Mouse (Mus musculus): ENCODE measurements around the gene Syt3.
A peak's percentile ranks its signal among the peaks of the same experiment; 100 is the strongest.

Gene Syt3

DNA sequence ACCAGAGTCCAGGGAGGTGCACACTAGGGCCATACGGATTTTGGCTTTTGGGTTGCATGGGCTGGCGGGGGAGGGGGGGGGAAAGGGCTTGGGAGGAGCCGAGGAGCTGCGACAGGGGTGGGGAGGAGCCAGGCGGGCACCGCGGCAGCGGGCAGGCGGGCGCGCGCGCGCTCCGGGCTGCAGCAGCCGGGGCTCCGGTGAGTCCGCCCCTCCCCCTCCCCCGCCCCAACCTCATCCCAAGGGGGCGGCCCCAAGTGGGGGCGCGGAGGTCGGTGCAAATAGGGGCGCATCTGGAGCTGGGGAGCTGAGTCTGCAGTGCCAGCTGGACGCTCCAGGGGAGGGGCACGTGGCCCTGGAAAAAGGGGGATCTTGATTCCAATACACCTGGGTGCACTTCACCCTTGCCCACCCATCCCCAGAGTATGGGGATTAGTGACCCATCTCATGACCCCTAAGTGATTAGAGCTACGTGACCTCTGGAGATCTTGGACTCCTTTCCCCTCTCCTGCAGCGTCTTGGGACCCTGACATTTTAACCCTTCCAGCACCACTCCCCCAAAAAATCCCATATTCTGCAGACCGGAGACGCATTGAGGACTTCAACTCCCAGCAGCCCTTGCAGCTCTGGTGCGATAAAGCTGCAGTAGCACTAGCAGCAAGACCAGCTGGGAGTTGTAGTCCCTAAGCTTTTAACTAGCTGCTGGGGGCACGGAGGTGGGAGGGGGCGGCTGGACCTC, at the start of gene Syt3:
Gene Syt3 (plus strand): TSS at position 123 of the 736 bp plus-strand sequence.
- DNase-seq (ENCODE audit: low read depth): no peak

DNA sequence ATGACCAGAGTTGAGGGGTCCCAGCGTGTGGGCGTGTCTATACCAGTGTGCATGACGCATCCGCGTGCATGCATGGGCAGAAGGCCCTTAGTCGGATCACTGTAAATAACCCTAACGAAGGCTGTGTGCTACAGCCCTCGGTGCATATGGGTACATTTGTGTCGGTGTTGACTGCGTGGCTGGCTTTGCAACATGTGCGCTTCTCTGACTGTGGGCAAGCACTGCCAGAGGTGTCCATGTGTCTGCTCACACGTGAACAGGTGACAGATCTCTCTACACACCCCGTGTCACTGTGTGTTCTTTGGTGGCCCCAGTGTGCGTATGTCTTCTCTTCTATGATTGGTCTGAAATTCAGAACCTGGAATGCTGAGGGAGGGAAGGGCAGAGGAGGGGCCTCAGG, 49.8 kb upstream of the Syt3 start:
- DNase-seq (ENCODE audit: low read depth): no peak

DNA sequence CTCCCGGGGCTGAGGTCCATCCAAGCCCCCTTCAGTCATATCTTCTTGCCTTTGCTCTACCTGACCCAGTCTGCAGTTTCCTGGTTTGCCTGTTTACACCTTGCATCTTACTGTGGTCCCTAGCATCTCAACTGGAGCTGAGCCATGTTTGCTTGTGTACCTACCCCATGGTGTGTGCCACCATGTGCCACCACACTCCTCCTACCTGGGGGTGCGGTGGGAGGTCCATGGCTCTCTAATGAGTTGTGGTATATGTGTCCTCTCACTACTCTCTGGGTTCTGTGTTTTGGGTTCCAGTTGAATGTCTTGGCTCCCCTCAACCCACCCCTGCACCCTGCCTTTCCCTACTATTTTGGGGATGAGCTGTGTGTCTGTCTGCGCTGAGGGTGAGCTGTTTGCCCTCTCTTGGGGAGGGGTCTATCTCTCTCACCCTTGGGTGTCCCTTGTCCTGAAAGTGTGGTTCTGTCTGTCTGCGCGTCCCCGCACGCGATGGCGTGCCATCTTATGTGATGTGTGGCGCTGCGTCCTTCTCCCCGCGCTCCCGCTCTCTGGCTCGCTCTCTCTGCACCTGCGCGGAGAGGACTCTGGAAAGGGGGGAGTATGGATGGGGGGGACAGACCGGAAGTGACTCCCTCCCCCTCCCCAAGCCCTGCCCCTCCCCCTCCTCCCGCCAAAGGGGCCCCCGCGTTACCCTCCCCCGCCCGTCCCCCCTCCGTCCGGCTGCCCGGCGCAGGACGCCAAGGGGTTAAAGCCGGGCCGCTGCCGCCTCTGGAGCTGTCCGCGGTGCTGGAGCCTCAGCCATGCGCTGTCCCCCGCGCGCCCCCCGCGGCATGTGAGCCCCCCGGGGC, 48.6 kb upstream of the Syt3 start:
- no peak for DNase-seq (ENCODE audit: low read depth)

DNA sequence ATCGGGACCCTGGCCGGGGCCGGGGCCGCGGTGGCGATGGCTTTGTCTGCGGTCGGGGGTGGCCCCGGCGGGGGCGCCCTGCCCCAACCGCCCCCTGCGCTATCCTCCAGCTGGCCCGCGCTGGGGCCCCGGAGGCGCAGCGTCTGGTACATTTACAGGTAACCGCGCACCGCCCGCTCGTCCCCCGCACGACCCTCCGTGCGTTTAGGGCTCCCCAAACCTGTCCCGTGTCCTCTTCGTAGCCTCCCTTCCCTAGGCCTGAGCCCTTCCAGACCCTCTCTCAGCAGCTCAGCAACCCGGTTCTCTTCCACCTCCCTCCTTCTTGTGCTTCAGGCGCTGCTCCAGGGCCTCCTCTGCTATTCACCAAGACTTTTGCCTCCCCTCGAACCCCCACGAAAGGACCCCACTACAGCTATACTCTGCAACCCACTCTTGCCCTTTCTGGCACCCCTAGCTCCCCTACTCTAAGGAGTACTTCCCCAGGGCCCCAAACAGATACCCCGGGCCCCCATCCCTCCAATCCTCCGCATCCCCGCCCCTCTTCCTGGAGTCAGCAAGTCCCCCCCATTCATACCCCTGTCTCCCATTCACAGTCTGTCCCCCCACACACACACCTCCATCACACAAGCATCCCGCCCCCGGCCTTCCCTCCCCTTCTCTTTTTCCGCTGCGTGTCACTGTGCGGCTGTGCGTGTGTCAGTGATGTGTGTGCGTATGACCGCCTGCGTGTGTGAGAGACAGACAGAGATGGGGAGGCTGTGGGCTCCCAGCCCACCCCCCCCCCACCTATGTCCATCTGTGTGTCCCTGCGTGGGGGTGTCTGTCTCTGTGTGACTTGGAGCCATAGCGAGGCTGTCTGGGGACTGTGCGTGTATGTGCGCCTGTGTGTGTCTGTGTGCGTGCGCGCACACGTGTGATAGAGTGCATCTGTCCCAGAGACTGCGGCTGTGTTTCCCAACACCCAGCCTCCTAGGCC, 47.6 kb upstream of the Syt3 start:
- no peak for DNase-seq (ENCODE audit: low read depth)

DNA sequence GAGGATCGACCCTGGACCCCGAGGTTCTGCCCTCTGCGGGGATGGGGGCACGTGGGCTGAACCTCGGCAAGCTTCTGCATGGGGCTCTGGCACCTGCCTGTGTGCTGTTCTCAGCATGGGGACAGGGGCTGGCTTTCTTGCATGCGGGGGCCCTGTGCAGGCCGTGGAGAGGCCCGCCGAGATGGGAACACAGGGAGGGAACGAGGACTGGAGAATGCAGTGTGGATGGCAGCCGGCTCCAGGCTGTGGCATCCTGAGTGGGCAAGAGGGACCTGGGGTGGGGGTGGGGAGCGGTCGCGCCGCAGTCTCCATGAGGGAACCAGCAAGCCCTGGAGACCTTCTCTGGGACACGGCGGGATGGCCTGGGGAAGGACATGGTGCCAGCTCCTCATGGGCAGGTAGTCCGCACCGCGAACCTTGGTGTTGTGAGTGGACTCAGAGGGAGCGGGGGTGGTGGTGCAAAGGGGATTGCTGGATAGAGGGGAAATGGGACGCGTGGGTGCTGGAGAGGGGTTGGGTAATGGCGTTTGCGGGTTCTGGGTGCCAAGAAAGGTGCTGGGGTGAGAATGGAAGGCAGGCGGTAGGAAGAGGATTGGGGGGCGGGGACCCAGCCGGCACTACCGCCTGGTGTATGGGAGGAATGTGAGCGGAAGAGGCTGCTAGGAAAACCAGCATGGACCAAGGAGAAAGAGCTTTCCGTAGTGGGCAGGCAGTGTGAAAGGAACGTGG, 46.6 kb upstream of the Syt3 start:
- no peak for DNase-seq (ENCODE audit: low read depth)

DNA sequence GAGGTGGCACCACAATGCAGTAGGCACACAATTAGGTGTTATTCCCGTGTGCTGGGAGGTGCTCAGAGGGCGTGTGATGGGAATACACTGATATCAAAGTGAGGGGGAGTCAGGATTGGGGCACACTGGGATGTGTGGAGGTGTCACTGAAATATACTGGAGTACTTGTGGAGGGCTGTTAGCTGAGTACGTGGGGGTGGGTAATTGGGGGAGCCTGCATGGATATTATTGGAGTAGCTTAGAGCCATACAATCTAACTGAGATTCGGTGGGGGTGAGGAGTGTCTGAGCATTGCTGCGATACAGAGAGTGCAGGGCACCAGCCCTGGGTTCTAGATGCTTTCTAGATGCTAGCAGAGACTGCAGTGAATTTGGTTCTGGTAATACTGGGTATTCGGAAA, 43.7 kb upstream of the Syt3 start:
- no peak for DNase-seq (ENCODE audit: low read depth)

DNA sequence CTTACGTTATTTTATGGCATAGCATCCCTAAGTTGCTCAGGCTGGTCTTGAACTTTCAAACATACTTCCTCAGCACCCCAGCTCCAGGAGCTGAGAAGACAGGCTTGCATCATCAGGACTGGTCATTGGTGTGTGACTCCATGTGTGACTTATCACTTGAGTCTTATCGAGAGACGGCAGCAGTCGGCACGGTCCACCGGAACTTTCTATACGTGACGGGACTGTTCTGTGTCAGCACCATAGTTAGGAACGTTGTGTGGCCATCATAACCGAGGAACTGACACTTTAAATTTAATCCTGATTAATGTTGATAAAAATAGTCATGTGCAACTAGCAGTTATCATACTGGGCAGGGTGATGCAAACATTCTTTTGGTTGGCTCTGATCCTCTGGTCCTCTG, 42.8 kb upstream of the Syt3 start:
- DNase-seq (ENCODE audit: low read depth): no peak

DNA sequence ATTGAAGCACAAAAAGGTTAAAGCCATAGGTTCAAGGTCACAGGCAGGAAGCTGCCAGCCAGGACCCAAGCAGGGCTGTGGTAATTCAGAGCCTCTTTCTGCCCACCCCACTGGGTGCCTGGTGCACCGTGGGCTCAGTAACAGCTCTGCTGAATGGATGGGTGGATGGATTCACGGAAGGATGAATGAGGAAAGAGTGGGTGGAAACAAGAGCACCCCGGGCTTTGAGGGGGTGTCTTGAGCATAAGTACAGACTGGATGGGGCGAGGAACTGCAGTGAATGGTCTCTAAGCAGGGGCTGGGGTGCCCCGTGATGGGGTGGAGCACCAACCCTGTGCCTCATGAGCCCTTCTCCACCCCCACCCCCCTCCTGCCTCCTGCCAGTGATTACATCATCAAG, 42.2 kb upstream of the Syt3 start:
- DNase-seq (ENCODE audit: low read depth): no peak

DNA sequence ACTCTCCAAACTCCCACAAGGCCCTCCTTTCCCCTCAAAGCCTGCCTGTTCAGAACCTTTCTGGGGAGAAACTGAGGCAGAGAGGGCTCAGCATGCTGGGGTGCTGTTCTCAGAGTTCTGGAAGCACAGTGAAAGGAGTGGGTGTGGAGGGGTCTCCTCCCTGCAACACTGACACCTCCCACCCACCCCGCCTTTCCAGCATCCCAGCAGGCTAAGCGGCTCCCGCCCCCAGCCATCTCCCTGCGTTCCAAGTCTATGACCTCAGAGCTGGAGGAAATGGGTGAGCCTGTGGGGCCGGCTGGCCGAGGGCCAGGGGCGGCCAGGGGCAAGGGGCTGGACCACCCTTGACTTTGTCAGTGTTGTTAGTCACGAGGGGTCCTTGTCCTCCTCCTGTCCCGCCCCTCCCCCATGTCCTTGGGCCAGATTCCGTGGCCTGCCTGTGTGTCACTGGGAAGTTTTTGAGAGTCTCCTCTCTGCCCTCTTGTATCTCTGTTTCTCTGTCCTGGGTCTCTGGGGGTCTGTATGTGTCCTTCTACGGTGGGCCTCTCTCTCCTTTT, 40.4 kb upstream of the Syt3 start:
- no peak for DNase-seq (ENCODE audit: low read depth)

DNA sequence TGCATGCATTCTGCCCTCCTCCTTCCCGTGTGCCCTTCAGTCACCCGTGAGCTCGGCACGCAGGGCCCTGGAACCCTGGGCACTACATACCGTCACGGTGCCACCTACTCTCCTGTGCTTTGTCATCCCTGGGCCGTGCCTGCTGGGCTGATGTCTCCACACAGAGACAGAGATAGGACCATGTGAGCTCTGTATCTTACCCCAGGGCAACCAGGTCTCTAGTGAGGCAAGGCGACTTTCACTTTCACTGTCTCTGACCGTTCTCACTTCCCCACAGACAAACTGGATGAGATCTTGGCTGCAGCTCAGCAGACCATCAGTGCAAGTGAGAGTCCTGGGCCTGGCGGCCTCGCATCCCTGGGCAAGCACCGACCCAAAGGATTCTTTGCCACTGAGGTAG, 39.3 kb upstream of the Syt3 start:
- DNase-seq (ENCODE audit: low read depth): no peak

DNA sequence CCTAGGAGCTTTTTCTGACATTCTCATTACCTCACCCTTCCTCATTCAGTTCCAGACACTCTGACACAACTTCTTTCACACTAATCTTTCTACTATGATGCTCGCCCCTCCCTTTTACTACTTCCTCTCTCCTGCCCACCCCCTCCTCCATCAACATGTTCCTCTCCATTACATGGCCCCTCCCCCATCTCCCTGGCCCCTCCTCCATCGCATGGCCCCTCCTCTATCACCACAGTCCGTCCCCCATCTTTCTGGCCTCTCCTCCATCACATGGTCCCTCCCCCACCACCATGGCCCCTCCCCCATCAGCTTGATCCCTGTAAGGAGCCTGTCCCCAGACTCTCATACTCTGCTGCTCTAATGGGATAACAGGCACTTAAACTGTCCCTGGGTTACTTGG, 34.9 kb upstream of the Syt3 start:
- DNase-seq (ENCODE audit: low read depth): no peak

DNA sequence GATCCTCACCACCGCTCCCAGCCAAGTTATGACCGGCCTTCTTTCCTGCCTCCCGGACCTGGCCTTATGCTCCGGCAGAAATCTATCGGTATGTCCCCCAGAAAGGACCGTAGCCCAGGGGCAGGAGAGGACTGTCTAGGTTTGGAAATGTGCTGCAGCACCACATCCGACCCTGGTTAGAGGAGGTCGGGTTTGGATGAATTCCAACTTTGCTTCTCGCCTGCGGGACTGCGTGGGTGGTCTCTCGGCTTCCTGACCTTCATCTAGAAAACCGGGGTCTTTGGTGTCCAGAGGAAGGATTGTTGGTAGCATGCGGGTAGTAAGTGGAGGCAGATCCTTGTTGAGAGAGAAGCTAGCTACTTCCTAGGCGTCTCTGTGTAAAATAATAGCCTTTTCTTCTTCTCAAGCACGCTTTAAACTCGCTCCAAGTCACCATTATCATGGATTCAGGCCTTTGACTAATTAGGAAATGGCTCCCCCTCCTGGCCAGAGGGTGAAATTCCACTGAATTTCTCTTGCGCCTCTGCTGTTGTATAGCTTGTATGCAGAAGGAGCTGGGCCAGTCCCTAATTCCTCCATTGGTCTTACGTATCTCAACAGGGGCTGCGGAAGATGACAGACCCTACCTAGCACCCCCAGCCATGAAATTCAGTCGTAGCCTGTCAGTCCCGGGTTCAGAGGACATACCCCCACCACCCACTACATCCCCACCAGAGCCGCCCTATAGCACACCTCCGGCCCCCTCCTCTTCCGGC, 32.8 kb upstream of the Syt3 start:
- DNase-seq (ENCODE audit: low read depth): peak; percentile 80

DNA sequence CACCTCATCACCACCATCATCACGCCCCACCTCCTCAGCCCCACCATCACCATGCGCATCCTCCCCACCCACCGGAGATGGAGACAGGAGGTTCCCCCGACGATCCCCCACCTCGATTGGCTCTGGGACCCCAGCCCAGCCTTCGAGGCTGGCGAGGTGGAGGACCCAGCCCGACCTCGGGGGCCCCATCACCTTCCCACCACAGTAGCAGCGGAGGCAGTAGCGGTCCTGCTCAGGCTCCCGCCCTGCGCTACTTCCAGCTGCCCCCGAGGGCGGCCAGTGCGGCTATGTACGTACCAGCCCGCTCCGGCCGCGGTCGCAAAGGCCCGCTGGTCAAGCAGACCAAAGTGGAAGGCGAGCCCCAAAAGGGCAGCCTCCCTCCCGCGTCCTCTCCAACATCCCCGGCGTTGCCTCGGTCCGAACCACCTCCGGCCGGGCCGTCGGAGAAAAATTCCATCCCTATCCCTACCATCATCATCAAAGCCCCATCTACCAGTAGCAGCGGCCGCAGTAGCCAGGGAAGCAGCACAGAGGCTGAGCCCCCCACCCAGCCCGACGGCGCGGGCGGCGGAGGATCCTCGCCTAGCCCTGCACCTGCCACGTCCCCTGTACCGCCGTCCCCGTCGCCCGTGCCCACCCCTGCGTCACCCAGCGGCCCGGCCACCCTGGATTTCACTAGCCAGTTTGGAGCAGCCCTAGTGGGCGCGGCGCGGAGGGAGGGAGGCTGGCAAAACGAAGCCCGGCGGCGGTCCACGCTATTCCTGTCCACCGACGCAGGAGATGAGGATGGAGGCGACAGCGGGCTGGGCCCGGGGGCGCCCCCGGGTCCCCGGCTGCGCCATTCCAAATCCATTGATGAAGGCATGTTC, 31.8 kb upstream of the Syt3 start:
- no peak for DNase-seq (ENCODE audit: low read depth)

DNA sequence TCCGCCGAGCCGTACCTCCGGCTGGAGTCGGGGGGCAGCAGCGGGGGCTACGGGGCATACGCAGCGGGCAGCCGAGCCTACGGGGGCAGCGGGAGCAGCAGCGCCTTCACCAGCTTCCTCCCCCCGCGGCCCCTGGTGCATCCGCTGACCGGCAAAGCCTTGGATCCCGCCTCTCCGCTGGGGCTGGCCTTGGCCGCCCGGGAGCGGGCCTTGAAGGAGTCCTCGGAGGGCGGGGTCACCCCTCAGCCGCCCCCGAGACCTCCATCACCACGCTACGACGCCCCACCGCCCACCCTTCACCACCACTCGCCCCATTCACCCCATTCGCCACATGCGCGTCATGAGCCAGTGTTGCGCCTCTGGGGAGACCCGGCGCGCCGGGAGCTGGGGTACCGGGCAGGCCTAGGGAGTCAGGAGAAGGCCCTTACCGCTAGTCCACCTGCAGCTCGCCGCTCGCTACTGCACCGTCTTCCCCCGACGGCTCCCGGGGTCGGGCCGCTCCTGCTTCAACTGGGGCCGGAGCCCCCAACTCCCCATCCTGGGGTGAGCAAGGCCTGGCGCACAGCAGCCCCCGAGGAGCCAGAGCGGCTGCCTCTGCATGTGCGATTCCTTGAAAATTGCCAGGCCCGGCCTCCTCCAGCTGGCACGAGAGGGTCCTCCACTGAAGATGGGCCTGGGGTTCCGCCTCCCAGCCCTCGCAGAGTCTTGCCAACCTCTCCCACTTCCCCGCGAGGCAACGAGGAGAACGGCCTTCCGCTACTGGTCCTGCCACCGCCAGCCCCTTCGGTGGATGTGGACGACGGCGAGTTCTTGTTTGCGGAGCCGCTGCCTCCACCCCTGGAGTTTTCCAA, 30.9 kb upstream of the Syt3 start:
- DNase-seq (ENCODE audit: low read depth): no peak

DNA sequence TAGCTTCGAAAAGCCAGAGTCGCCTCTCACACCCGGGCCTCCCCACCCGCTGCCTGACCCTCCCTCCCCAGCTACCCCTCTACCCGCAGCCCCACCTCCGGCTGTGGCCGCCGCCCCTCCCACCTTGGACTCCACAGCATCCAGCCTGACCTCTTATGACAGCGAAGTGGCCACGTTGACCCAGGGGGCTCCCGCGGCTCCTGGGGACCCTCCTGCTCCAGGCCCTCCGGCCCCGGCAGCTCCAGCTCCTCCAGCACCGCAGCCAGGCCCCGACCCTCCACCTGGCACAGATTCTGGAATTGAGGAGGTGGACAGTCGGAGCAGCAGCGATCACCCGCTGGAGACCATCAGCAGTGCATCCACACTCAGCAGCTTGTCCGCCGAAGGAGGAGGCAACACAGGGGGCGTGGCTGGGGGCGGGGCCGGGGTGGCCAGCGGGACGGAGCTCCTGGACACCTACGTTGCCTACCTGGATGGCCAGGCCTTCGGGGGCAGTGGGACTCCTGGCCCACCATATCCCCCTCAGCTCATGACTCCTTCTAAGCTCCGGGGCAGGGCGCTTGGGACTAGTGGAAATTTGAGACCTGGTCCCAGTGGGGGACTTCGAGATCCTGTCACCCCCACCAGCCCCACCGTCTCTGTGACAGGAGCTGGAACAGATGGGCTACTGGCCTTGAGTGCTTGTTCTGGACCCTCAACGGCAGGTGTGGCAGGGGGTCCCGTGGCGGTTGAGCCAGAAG, 30.1 kb upstream of the Syt3 start:
- DNase-seq (ENCODE audit: low read depth): no peak

DNA sequence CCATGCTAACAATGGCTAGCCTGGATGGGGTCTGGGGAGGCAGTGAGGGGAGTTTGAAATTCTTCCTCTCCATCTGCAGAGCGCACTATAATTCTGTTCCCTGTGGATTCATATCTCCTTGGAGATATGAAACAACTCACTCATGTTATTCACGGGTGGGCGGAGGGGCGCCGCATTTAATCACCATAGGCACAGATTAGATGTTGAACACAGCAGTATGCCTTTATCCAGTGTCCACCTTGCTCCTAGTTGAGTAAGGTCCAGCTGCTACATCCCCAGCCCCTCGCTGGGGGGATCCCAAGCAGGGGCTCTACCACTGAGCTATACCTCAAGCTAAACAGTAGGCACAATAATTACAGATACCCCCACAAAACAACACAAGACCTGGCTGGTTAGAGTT, 28.5 kb upstream of the Syt3 start:
- no peak for DNase-seq (ENCODE audit: low read depth)

DNA sequence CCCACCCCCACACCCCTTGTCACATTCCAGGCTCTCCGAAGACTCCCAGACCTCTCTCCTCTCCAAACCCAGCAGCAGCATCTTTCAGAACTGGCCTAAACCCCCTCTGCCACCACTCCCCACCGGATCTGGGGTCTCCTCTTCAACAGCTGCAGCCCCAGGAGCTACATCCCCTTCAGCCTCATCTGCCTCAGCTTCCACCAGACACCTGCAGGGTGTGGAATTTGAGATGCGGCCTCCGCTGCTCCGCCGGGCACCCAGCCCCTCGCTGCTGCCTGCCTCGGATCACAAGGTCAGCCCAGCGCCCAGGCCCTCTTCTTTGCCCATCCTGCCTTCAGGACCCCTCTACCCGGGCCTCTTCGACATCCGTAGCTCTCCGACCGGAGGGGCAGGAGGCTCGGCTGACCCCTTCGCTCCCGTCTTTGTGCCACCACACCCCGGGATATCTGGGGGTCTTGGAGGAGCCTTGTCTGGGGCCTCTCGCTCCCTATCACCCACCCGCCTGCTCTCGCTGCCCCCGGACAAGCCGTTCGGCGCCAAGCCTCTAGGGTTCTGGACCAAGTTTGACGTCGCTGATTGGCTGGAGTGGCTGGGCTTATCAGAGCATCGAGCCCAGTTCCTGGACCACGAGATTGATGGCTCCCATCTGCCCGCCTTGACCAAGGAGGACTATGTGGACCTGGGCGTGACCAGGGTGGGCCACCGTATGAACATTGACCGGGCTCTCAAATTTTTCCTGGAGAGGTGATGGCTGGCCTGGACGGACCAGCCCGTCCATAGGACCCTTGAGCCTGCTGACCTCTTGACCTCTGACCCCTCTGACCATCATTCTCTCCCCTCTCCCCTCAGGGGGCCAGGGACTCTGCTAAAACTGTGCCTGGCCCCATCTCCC, 27.1 kb upstream of the Syt3 start:
- DNase-seq (ENCODE audit: low read depth): no peak

Data from c-Kit-positive CD71-positive TER-119-negative erythroid progenitor cells, embryonic 14.5 days (primary cell).